Mouse (Mus musculus) myocyte (in vitro differentiated cells): ENCODE measurements around the gene Akap5.

ENCODE experiments used
- E2F4 ChIP-seq: IDR thresholded peaks from one replicate; pipeline ENCODE4 v1.6.1; 2011; ENCODE audit warnings: mild to moderate bottlenecking, control low read depth, moderate library complexity; ENCODE audit not compliant: insufficient read depth
- MAX ChIP-seq: IDR thresholded peaks from one replicate; pipeline ENCODE4 v1.6.1; 2011; ENCODE audit warnings: low read depth, mild to moderate bottlenecking, control low read depth
- MYOD1 ChIP-seq, 3 experiments: IDR thresholded peaks; one replicate each; pipeline ENCODE4 v1.6.1; 2011; ENCODE audit warnings: control low read depth in 2 of 3, low read depth in 2 of 3, mild to moderate bottlenecking in 2 of 3, moderate library complexity in 1 of 3; ENCODE audit not compliant: insufficient read length in 2 of 3, control insufficient read depth in 1 of 3
- MYOG ChIP-seq, 3 experiments: IDR thresholded peaks; one replicate each; pipeline ENCODE4 v1.6.1; 2011; ENCODE audit warnings: control low read depth in 2 of 3, low read depth in 2 of 3, mild to moderate bottlenecking in 2 of 3; ENCODE audit not compliant: insufficient read length in 2 of 3, control insufficient read depth in 1 of 3, insufficient read depth in 1 of 3
- POLR2A ChIP-seq: IDR thresholded peaks from one replicate; pipeline ENCODE4 v1.6.1; 2011; ENCODE audit warnings: low read depth, mild to moderate bottlenecking, control low read depth, moderate library complexity; ENCODE audit not compliant: insufficient read length
- POLR2AphosphoS2 ChIP-seq: IDR thresholded peaks from one replicate; pipeline ENCODE4 v1.6.1; 2011; ENCODE audit warnings: low read depth, control low read depth; ENCODE audit not compliant: insufficient read length
- TCF12 ChIP-seq: IDR thresholded peaks from one replicate; pipeline ENCODE4 v1.6.1; 2011; ENCODE audit warnings: mild to moderate bottlenecking, control low read depth; ENCODE audit not compliant: poor library complexity, insufficient read depth, severe bottlenecking
- USF1 ChIP-seq: IDR thresholded peaks from one replicate; pipeline ENCODE4 v1.6.1; 2011; ENCODE audit warnings: low read depth, mild to moderate bottlenecking, control low read depth, moderate library complexity

- no peak for TF ChIP-seq POLR2AphosphoS2
- TF ChIP-seq USF1, result no peak
- TF ChIP-seq POLR2A, result no peak
- no peak for TF ChIP-seq MYOG (IDR thresholded peaks at IDR 0.05; ENCODE audit: control insufficient read depth in 1 of 3, insufficient read depth in 1 of 3, insufficient read length in 2 of 3, low read depth in 2 of 3)
- TF ChIP-seq TCF12, result no peak
- TF ChIP-seq MYOD1 (IDR thresholded peaks at IDR 0.05; ENCODE audit: control insufficient read depth in 1 of 3, insufficient read length in 2 of 3, low read depth in 2 of 3), result no peak
- no peak for TF ChIP-seq MAX
- no peak for TF ChIP-seq E2F4
Measured at GRCm38 (mm10) chr12:76349680-76350220, 25.1 kb downstream of the Akap5 start.
